Mouse (Mus musculus) embryonic facial prominence, embryonic 15.5 days (tissue): ENCODE measurements around the gene Trim8. TPM values are rescaled to one million over a fixed set of nuclear protein-coding genes. Genes with fewer than 3 reads are reported as not detected.

Experiments used
- ATAC-seq: fragments of 200-750 bp; cut with Nextera tagmentation; 2 replicates; pipeline ENCODE4 v1.8.0; 2017; ENCODE audit warnings: low read depth, moderate TSS enrichment; ENCODE audit not compliant: insufficient number of reproducible peaks, low FRiP score, low TSS enrichment
- H3K27ac ChIP-seq: fragments of 300-500 bp; sonication (generic); replicated peaks from 2 replicates; pipeline ENCODE4 v1.5.1; 2015; ENCODE audit warnings: mild to moderate bottlenecking, inconsistent platforms
- H3K27me3 ChIP-seq: fragments of 300-500 bp; sonication (generic); 2 replicates; pipeline ENCODE4 v1.6.1; 2015; ENCODE audit warnings: inconsistent platforms
- H3K36me3 ChIP-seq: fragments of 300-500 bp; sonication (generic); 2 replicates; pipeline ENCODE4 v1.6.1; 2015; ENCODE audit warnings: mild to moderate bottlenecking, inconsistent platforms
- H3K4me1 ChIP-seq: fragments of 300-500 bp; sonication (generic); 2 replicates; pipeline ENCODE4 v1.6.1; 2015; ENCODE audit warnings: inconsistent platforms
- H3K4me2 ChIP-seq: fragments of 300-500 bp; sonication (generic); replicated peaks from 2 replicates; pipeline ENCODE4 v1.6.1; 2015; ENCODE audit warnings: mild to moderate bottlenecking, inconsistent platforms
- H3K4me3 ChIP-seq: fragments of 300-500 bp; sonication (generic); replicated peaks from 2 replicates; pipeline ENCODE4 v1.5.1; 2015; ENCODE audit warnings: mild to moderate bottlenecking, inconsistent platforms
- H3K9ac ChIP-seq: fragments of 300-500 bp; sonication (generic); 2 replicates; pipeline ENCODE4 v1.6.1; 2015; ENCODE audit warnings: inconsistent platforms
- H3K9me3 ChIP-seq: fragments of 300-500 bp; sonication (generic); replicated peaks from 2 replicates; pipeline ENCODE4 v1.6.1; 2016; ENCODE audit warnings: inconsistent platforms
- WGBS: fragments of 180-500 bp; shearing (Covaris S2); methylation state at CpG from one replicate; pipeline ENCODE4 v1.1.7; 2015; 5-methylcytosine and 5-hydroxymethylcytosine counted together
- polyA plus RNA-seq: library from polyadenylated mRNA; unstranded; fragments of >200 nt; fragmentation: Nextera tagmentation; extraction: Ambion mirVana; gene quantifications from 2 replicates; pipeline ENCODE4 v1.2.1, GENCODE M21; 2015

Gene Trim8
- polyA plus RNA-seq, 1 experiment from 2014 or later, result 21.7 TPM

- H3K27ac ChIP-seq, result peak overlapping the region; percentile 82
Observed at GRCm38 (mm10) chr19:46516667-46517528, 15.4 kb downstream of the Trim8 start.

GRCm38 (mm10) chr19:46517529-46518351 is 16.2 kb downstream of the Trim8 start:
- Histone ChIP-seq H3K36me3 (peaks cover 32% of the 10 kb centered on the region), H3K4me1 (peaks cover 47% of the 10 kb centered on the region), H3K4me3 (peak overlapping the region; percentile 25; the same call in 1 of the 2 replicates), H3K27me3 (no peaks in the 10 kb centered on the region), H3K4me2 (peak overlapping the region; percentile 48), H3K9me3 (no peaks in the 10 kb centered on the region), H3K27ac (peak overlapping the region; percentile 82), H3K9ac (no peak overlapping the region)
- WGBS, result 23% methylated on average over 13 of the region's 14 CpGs
- peak; percentile 66 for ATAC-seq

More at GRCm38 (mm10) chr19:46516667-46517528, 15.4 kb downstream of the Trim8 start:
- Histone ChIP-seq H3K4me3 (no peak overlapping the region), H3K4me1 (peaks cover 39% of the 10 kb centered on the region), H3K27me3 (no peaks in the 10 kb centered on the region), H3K36me3 (peaks cover 41% of the 10 kb centered on the region), H3K9me3 (no peaks in the 10 kb centered on the region), H3K9ac (no peak overlapping the region), H3K4me2 (no peak overlapping the region)
- 61% methylated on average over 3 of the region's 3 CpGs for WGBS
- ATAC-seq, result no peak

- 1% methylated on average over 13 of the region's 13 CpGs for WGBS
Observed at GRCm38 (mm10) chr19:46518352-46518787, 16.9 kb downstream of the Trim8 start.

GRCm38 (mm10) chr19:46518828-46519621 is 17.5 kb downstream of the Trim8 start:
- no peak overlapping the region for H3K4me3 ChIP-seq
- peaks cover 59% of the 10 kb centered on the region for H3K4me1 ChIP-seq
- no peak for ATAC-seq
- H3K9me3 ChIP-seq, result no peaks in the 10 kb centered on the region
- H3K4me2 ChIP-seq, result peak overlapping the region; percentile 48
- 23% methylated on average over 5 of the region's 5 CpGs for WGBS
- peaks cover 19% of the 10 kb centered on the region for H3K36me3 ChIP-seq
- peak overlapping the region; percentile 82; the same call in 1 of the 2 replicates for H3K27ac ChIP-seq
- H3K27me3 ChIP-seq, result no peaks in the 10 kb centered on the region
- no peak overlapping the region for H3K9ac ChIP-seq

More at GRCm38 (mm10) chr19:46518352-46518787, 16.9 kb downstream of the Trim8 start:
- peak overlapping the region; percentile 82; the same call in 1 of the 2 replicates for H3K27ac ChIP-seq
- H3K27me3 ChIP-seq, result no peaks in the 10 kb centered on the region
- peaks cover 52% of the 10 kb centered on the region for H3K4me1 ChIP-seq
- peak overlapping the region; percentile 48 for H3K4me2 ChIP-seq
- peaks cover 26% of the 10 kb centered on the region for H3K36me3 ChIP-seq
- peak; percentile 83 for ATAC-seq
- H3K4me3 ChIP-seq, result peak overlapping the region; percentile 25
- no peaks in the 10 kb centered on the region for H3K9me3 ChIP-seq
- H3K9ac ChIP-seq, result no peak overlapping the region

GRCm38 (mm10) chr19:46521698-46522097 is 20.2 kb downstream of the Trim8 start:
- H3K27ac ChIP-seq, result no peak overlapping the region
- no peak overlapping the region for H3K4me3 ChIP-seq
- no peaks in the 10 kb centered on the region for H3K36me3 ChIP-seq
- H3K9me3 ChIP-seq, result no peaks in the 10 kb centered on the region
- no peak for ATAC-seq
- H3K9ac ChIP-seq, result no peak overlapping the region
- H3K27me3 ChIP-seq, result no peaks in the 10 kb centered on the region
- H3K4me2 ChIP-seq, result no peak overlapping the region
- H3K4me1 ChIP-seq, result peaks cover 81% of the 10 kb centered on the region

- no peaks in the 10 kb centered on the region for H3K27me3 ChIP-seq
- peaks cover 76% of the 10 kb centered on the region for H3K4me1 ChIP-seq
- WGBS, result 33% methylated on average over 15 of the region's 15 CpGs
- no peaks in the 10 kb centered on the region for H3K9me3 ChIP-seq
- no peak overlapping the region for H3K4me2 ChIP-seq
- no peak for ATAC-seq
- 0 out of 2 replicates have a peak overlapping the region, but pooled peaks have one; percentile 1 for H3K27ac ChIP-seq
- H3K4me3 ChIP-seq, result no peak overlapping the region
- H3K36me3 ChIP-seq, result no peaks in the 10 kb centered on the region
- H3K9ac ChIP-seq, result no peak overlapping the region
Observed at GRCm38 (mm10) chr19:46522433-46523044, 21.0 kb downstream of the Trim8 start.

- no peaks in the 10 kb centered on the region for H3K27me3 ChIP-seq
- H3K4me3 ChIP-seq, result peak overlapping the region; percentile 29; the same call in 1 of the 2 replicates
- ATAC-seq, result no peak
- H3K9ac ChIP-seq, result no peak overlapping the region
- H3K4me2 ChIP-seq, result peak overlapping the region; percentile 54
- no peaks in the 10 kb centered on the region for H3K36me3 ChIP-seq
- no peaks in the 10 kb centered on the region for H3K9me3 ChIP-seq
- H3K4me1 ChIP-seq, result peaks cover 76% of the 10 kb centered on the region
- H3K27ac ChIP-seq, result peak overlapping the region; percentile 86
Observed at GRCm38 (mm10) chr19:46523131-46523479, 21.6 kb downstream of the Trim8 start.

- Histone ChIP-seq H3K27ac (peak overlapping the region; percentile 86), H3K4me2 (peak overlapping the region; percentile 54), H3K27me3 (no peaks in the 10 kb centered on the region), H3K9me3 (no peaks in the 10 kb centered on the region), H3K4me1 (peaks cover 76% of the 10 kb centered on the region), H3K36me3 (no peaks in the 10 kb centered on the region), H3K9ac (no peak overlapping the region; the same call in 1 of the 2 replicates), H3K4me3 (peak overlapping the region; percentile 29)
- ATAC-seq, result peak; percentile 89
- WGBS, result 4% methylated on average over 20 of the region's 20 CpGs
Observed at GRCm38 (mm10) chr19:46523480-46524151, 22.1 kb downstream of the Trim8 start.

- peaks cover 76% of the 10 kb centered on the region for H3K4me1 ChIP-seq
- no peak overlapping the region; the same call in 1 of the 2 replicates for H3K9ac ChIP-seq
- H3K36me3 ChIP-seq, result no peaks in the 10 kb centered on the region
- no peaks in the 10 kb centered on the region for H3K27me3 ChIP-seq
- 14% methylated on average over 6 of the region's 6 CpGs for WGBS
- no peaks in the 10 kb centered on the region for H3K9me3 ChIP-seq
- peak overlapping the region; percentile 54 for H3K4me2 ChIP-seq
- peak overlapping the region; percentile 86 for H3K27ac ChIP-seq
- ATAC-seq, result no peak
- H3K4me3 ChIP-seq, result peak overlapping the region; percentile 29
Observed at GRCm38 (mm10) chr19:46524152-46524544, 22.6 kb downstream of the Trim8 start.
